Mouse (Mus musculus): ENCODE measurements around the gene Cntnap2.

DNA sequence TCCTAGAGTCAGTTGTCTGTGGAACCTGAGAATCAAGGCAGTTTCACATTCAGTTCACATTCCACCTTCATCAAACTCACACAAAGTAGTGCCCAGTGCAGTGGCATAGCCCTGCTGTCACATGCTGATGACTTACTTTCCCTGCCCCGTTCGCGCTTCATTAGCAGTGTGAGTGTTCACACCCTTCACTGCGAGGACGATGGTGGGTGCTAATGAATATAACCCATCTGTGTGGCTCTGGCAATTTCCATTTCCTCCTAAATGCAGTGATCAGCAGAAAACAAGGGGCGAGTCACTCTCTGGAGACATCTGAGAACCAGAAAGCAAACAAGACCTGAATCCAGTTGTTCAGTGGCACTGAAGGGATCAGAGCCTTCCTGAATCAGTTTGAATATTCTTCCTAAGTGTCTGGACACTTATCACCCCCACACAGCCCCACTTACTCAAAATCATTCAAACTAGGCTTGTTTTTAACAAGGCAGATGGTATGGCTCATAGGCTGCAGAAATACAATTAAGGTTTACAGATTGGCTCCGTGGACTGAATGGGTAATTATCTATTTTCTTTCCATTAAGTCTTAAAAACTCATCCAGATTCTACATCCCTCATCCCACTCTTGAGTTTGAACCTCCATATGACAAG, 2169.6 kb downstream of the Cntnap2 start:
- TF ChIP-seq CTCF (conservative IDR thresholded peaks at IDR 0.05; ENCODE audit: low read length) (no peak), POU5F1 (IDR thresholded peaks at IDR 0.05; ENCODE audit: borderline replicate concordance, low read length) (no peak), NANOG (IDR thresholded peaks at IDR 0.05; ENCODE audit: borderline replicate concordance, low read length) (no peak)
